Mouse (Mus musculus): ENCODE measurements around the gene Ghr.

- TF ChIP-seq POLR2A (IDR thresholded peaks at IDR 0.05; ENCODE audit: low read depth, low read length) (no peak), CTCF (conservative IDR thresholded peaks at IDR 0.05; ENCODE audit: insufficient read depth, insufficient read length, low read depth, low read length) (no peak)
Measured at GRCm38 (mm10) chr15:3300361-3301100, 282.8 kb downstream of the Ghr start.
